Mouse (Mus musculus) frontal cortex, adult 2 months (tissue): ENCODE results near the gene Mbtps1. TPM values are rescaled to one million over a fixed set of nuclear protein-coding genes. Genes with fewer than 3 reads are reported as not detected.

Experiments
- DNase-seq, 2 experiments: peaks; one replicate each; pipeline ENCODE4 v3.0.0; 2022; ENCODE audit warnings: low spot score in 1 of 2; ENCODE audit errors: extremely low spot score in 1 of 2
- polyA plus RNA-seq: library from polyadenylated mRNA; depleted of rRNA; stranded (reverse); fragments of >200 nt; gene quantifications from 2 replicates; pipeline ENCODE4 v1.2.3, GENCODE M21; 2012; rRNA removed

The Mbtps1 gene
- polyA plus RNA-seq, 1 experiment, result 70.7 TPM

- no peak for DNase-seq
Measured at GRCm38 (mm10) chr8:119505488-119505887, 53.0 kb downstream of the Mbtps1 start.

GRCm38 (mm10) chr8:119503191-119503767, 55.3 kb downstream of the Mbtps1 start:
- DNase-seq, result no peak

- no peak for DNase-seq
Measured at GRCm38 (mm10) chr8:119502111-119502510, 56.4 kb downstream of the Mbtps1 start.

GRCm38 (mm10) chr8:119501598-119501997, 56.9 kb downstream of the Mbtps1 start, which contains the start of gene Slc38a8:
TSS of gene Slc38a8 (minus strand) at chr8:119501698.
- DNase-seq, result no peak

- DNase-seq, result no peak
Measured at GRCm38 (mm10) chr8:119499836-119500235, 58.7 kb downstream of the Mbtps1 start.

GRCm38 (mm10) chr8:119496848-119497247, 61.7 kb downstream of the Mbtps1 start:
- peak in 1 of 2 experiments; percentile 61 for DNase-seq

- no peak for DNase-seq
Measured at GRCm38 (mm10) chr8:119487093-119487492, 71.4 kb downstream of the Mbtps1 start.

GRCm38 (mm10) chr8:119484145-119484896, 74.2 kb downstream of the Mbtps1 start:
- no peak for DNase-seq

GRCm38 (mm10) chr8:119478684-119479083, 79.9 kb downstream of the Mbtps1 start:
- no peak for DNase-seq

GRCm38 (mm10) chr8:119468091-119468490, 90.4 kb downstream of the Mbtps1 start:
- no peak for DNase-seq

- no peak for DNase-seq
Measured at GRCm38 (mm10) chr8:119466794-119467193, 91.7 kb downstream of the Mbtps1 start.

- peak; percentile 50 to 65 for DNase-seq
Measured at GRCm38 (mm10) chr8:119466105-119466504, 92.4 kb downstream of the Mbtps1 start.

GRCm38 (mm10) chr8:119463709-119464108, 94.8 kb downstream of the Mbtps1 start:
- DNase-seq, result no peak

- DNase-seq, result no peak
Measured at GRCm38 (mm10) chr8:119461356-119461755, 97.2 kb downstream of the Mbtps1 start.

- no peak for DNase-seq
Measured at GRCm38 (mm10) chr8:119459724-119460123, 98.8 kb downstream of the Mbtps1 start.

Other genes starting within 250 kb of the Mbtps1 start
- gene Hsbp1, start 214.2 kb downstream of the Mbtps1 start, polyA plus RNA-seq, result 544 and 587 TPM in 2 replicates
- gene Mlycd, start 163.9 kb downstream of the Mbtps1 start, polyA plus RNA-seq, result 23.0 and 24.4 TPM in 2 replicates
- 1.7 and 1.8 TPM in 2 replicates for gene Osgin1, start 124.6 kb downstream of the Mbtps1 start, polyA plus RNA-seq
- gene Necab2, start 112.0 kb downstream of the Mbtps1 start, polyA plus RNA-seq, result 62.7 and 68.0 TPM in 2 replicates
- gene Slc38a8, start 57.0 kb downstream of the Mbtps1 start, polyA plus RNA-seq, result 0.72 and 0.88 TPM in 2 replicates
- gene Hsdl1, start 16.4 kb upstream of the Mbtps1 start, polyA plus RNA-seq, result 36.3 and 38.5 TPM in 2 replicates
- gene Dnaaf1, start 16.5 kb upstream of the Mbtps1 start, polyA plus RNA-seq, result 0.15 and 0.18 TPM in 2 replicates
- gene Taf1c, start 46.5 kb upstream of the Mbtps1 start, polyA plus RNA-seq, result 15.3 and 16.3 TPM in 2 replicates
- gene Adad2, start 54.0 kb upstream of the Mbtps1 start, polyA plus RNA-seq, result 0.08 TPM in 1 of 2 replicates, not detected in the other
- gene Kcng4, start 76.9 kb upstream of the Mbtps1 start, polyA plus RNA-seq, result 3.1 and 4.9 TPM in 2 replicates
- 18.2 and 24.3 TPM in 2 replicates for gene Wfdc1, start 107.6 kb upstream of the Mbtps1 start, polyA plus RNA-seq
- gene Atp2c2, start 141.3 kb upstream of the Mbtps1 start, polyA plus RNA-seq, result 0.69 and 0.98 TPM in 2 replicates
- 12.1 and 12.7 TPM in 2 replicates for gene Tldc1, start 219.7 kb upstream of the Mbtps1 start, polyA plus RNA-seq